Mouse (Mus musculus): ENCODE measurements at regions not wholly inside any gene's neighbourhood (a gene's known extent, or its start where the extent isn't known, plus 50 kb on each side); places are given as distances from the start of the nearest gene placed in this dataset.

- Histone ChIP-seq H3K36me3 (ENCODE audit: control insufficient read depth, insufficient read depth) (no peaks in the 10 kb centered on the region), H3K4me3 (ENCODE audit: insufficient read depth, poor library complexity, severe bottlenecking) (no peak overlapping the region), H3K79me2 (ENCODE audit: control insufficient read depth, insufficient read depth) (no peaks in the 10 kb centered on the region), H3K79me3 (ENCODE audit: low read depth) (no peaks in the 10 kb centered on the region), H3K27me3 (ENCODE audit: control insufficient read depth, insufficient read depth, insufficient read length) (no peaks in the 10 kb centered on the region), H3ac (ENCODE audit: control insufficient read depth, insufficient read length, low read depth) (no peak overlapping the region)
- TF ChIP-seq MYOG (IDR thresholded peaks at IDR 0.05; ENCODE audit: control insufficient read depth, extremely low read depth, insufficient read length) (no peak), FOSL1 (IDR thresholded peaks at IDR 0.05; ENCODE audit: insufficient read depth, low read length, poor library complexity, severe bottlenecking) (no peak)
These were observed 241.9 kb downstream of the Dkk2 start for GRCm38 (mm10) chr3:132326961-132327360.

GRCm38 (mm10) chr3:132343625-132344024, 258.5 kb downstream of the Dkk2 start:
- H3K36me3 ChIP-seq (ENCODE audit: control insufficient read depth, insufficient read depth), result no peaks in the 10 kb centered on the region
- H3ac ChIP-seq (ENCODE audit: control insufficient read depth, insufficient read length, low read depth), result no peak overlapping the region
- TF ChIP-seq USF1 (IDR thresholded peaks at IDR 0.05; ENCODE audit: low read depth), result no peak
- no peak for TF ChIP-seq MYOG (IDR thresholded peaks at IDR 0.05; ENCODE audit: control insufficient read depth, extremely low read depth, insufficient read length)
- no peak for TF ChIP-seq CEBPB (IDR thresholded peaks at IDR 0.05; ENCODE audit: low read depth)
- TF ChIP-seq MAX (IDR thresholded peaks at IDR 0.05), result no peak
- no peak for TF ChIP-seq FOSL1 (IDR thresholded peaks at IDR 0.05; ENCODE audit: insufficient read depth, low read length, poor library complexity, severe bottlenecking)
- no peak for TF ChIP-seq MYOD1 (IDR thresholded peaks at IDR 0.05; ENCODE audit: control insufficient read depth, insufficient read length, low read depth)
- no peak for TF ChIP-seq CTCF (IDR thresholded peaks at IDR 0.05; ENCODE audit: control insufficient read depth, insufficient read depth, insufficient read length)
- H3K4me3 ChIP-seq (ENCODE audit: insufficient read depth, poor library complexity, severe bottlenecking), result no peak overlapping the region
- no peaks in the 10 kb centered on the region for H3K27me3 ChIP-seq (ENCODE audit: control insufficient read depth, insufficient read depth, insufficient read length)
- no peaks in the 10 kb centered on the region for H3K79me2 ChIP-seq (ENCODE audit: control insufficient read depth, insufficient read depth)
- no peaks in the 10 kb centered on the region for H3K79me3 ChIP-seq (ENCODE audit: low read depth)

GRCm38 (mm10) chr3:132345856-132346255, 260.8 kb downstream of the Dkk2 start:
- H3K79me2 ChIP-seq (ENCODE audit: control insufficient read depth, insufficient read depth), result no peaks in the 10 kb centered on the region
- no peaks in the 10 kb centered on the region for H3K27me3 ChIP-seq (ENCODE audit: control insufficient read depth, insufficient read depth, insufficient read length)
- H3ac ChIP-seq (ENCODE audit: control insufficient read depth, insufficient read length, low read depth), result no peak overlapping the region
- TF ChIP-seq FOSL1 (IDR thresholded peaks at IDR 0.05; ENCODE audit: insufficient read depth, low read length, poor library complexity, severe bottlenecking) (no peak), MAX (IDR thresholded peaks at IDR 0.05) (no peak), MYOD1 (IDR thresholded peaks at IDR 0.05; ENCODE audit: control insufficient read depth, insufficient read length, low read depth) (no peak), MYOG (IDR thresholded peaks at IDR 0.05; ENCODE audit: control insufficient read depth, extremely low read depth, insufficient read length) (no peak), CTCF (IDR thresholded peaks at IDR 0.05; ENCODE audit: control insufficient read depth, insufficient read depth, insufficient read length) (no peak), USF1 (IDR thresholded peaks at IDR 0.05; ENCODE audit: low read depth) (no peak), CEBPB (IDR thresholded peaks at IDR 0.05; ENCODE audit: low read depth) (no peak)
- no peaks in the 10 kb centered on the region for H3K36me3 ChIP-seq (ENCODE audit: control insufficient read depth, insufficient read depth)
- H3K4me3 ChIP-seq (ENCODE audit: insufficient read depth, poor library complexity, severe bottlenecking), result no peak overlapping the region
- no peaks in the 10 kb centered on the region for H3K79me3 ChIP-seq (ENCODE audit: low read depth)

GRCm38 (mm10) chr3:132349602-132350001, 264.5 kb downstream of the Dkk2 start:
- Histone ChIP-seq H3K4me3 (ENCODE audit: insufficient read depth, poor library complexity, severe bottlenecking) (no peak overlapping the region), H3K36me3 (ENCODE audit: control insufficient read depth, insufficient read depth) (no peaks in the 10 kb centered on the region), H3K79me2 (ENCODE audit: control insufficient read depth, insufficient read depth) (no peaks in the 10 kb centered on the region), H3K27me3 (ENCODE audit: control insufficient read depth, insufficient read depth, insufficient read length) (no peaks in the 10 kb centered on the region), H3ac (ENCODE audit: control insufficient read depth, insufficient read length, low read depth) (no peak overlapping the region), H3K79me3 (ENCODE audit: low read depth) (no peaks in the 10 kb centered on the region)
- no peak for TF ChIP-seq FOSL1 (IDR thresholded peaks at IDR 0.05; ENCODE audit: insufficient read depth, low read length, poor library complexity, severe bottlenecking)
- no peak for TF ChIP-seq CEBPB (IDR thresholded peaks at IDR 0.05; ENCODE audit: low read depth)
- TF ChIP-seq MAX (IDR thresholded peaks at IDR 0.05), result no peak
- TF ChIP-seq USF1 (IDR thresholded peaks at IDR 0.05; ENCODE audit: low read depth), result no peak
- TF ChIP-seq CTCF (IDR thresholded peaks at IDR 0.05; ENCODE audit: control insufficient read depth, insufficient read depth, insufficient read length), result no peak
- no peak for TF ChIP-seq MYOD1 (IDR thresholded peaks at IDR 0.05; ENCODE audit: control insufficient read depth, insufficient read length, low read depth)
- TF ChIP-seq MYOG (IDR thresholded peaks at IDR 0.05; ENCODE audit: control insufficient read depth, extremely low read depth, insufficient read length), result no peak

GRCm38 (mm10) chr3:132353204-132353603, 268.1 kb downstream of the Dkk2 start:
- Histone ChIP-seq H3K27me3 (ENCODE audit: control insufficient read depth, insufficient read depth, insufficient read length) (no peaks in the 10 kb centered on the region), H3ac (ENCODE audit: control insufficient read depth, insufficient read length, low read depth) (no peak overlapping the region), H3K36me3 (ENCODE audit: control insufficient read depth, insufficient read depth) (no peaks in the 10 kb centered on the region), H3K4me3 (ENCODE audit: insufficient read depth, poor library complexity, severe bottlenecking) (no peak overlapping the region), H3K79me3 (ENCODE audit: low read depth) (no peaks in the 10 kb centered on the region), H3K79me2 (ENCODE audit: control insufficient read depth, insufficient read depth) (no peaks in the 10 kb centered on the region)
- TF ChIP-seq USF1 (IDR thresholded peaks at IDR 0.05; ENCODE audit: low read depth) (no peak), MYOG (IDR thresholded peaks at IDR 0.05; ENCODE audit: control insufficient read depth, extremely low read depth, insufficient read length) (no peak), CEBPB (IDR thresholded peaks at IDR 0.05; ENCODE audit: low read depth) (no peak), FOSL1 (IDR thresholded peaks at IDR 0.05; ENCODE audit: insufficient read depth, low read length, poor library complexity, severe bottlenecking) (no peak), CTCF (IDR thresholded peaks at IDR 0.05; ENCODE audit: control insufficient read depth, insufficient read depth, insufficient read length) (no peak), MAX (IDR thresholded peaks at IDR 0.05) (no peak), MYOD1 (IDR thresholded peaks at IDR 0.05; ENCODE audit: control insufficient read depth, insufficient read length, low read depth) (no peak)

GRCm38 (mm10) chr3:132359596-132359995, 270.0 kb upstream of the Gimd1 start:
- no peaks in the 10 kb centered on the region for H3K36me3 ChIP-seq (ENCODE audit: control insufficient read depth, insufficient read depth)
- H3K27me3 ChIP-seq (ENCODE audit: control insufficient read depth, insufficient read depth, insufficient read length), result no peaks in the 10 kb centered on the region
- TF ChIP-seq CEBPB (IDR thresholded peaks at IDR 0.05; ENCODE audit: low read depth) (no peak), MYOD1 (IDR thresholded peaks at IDR 0.05; ENCODE audit: control insufficient read depth, insufficient read length, low read depth) (no peak), MYOG (IDR thresholded peaks at IDR 0.05; ENCODE audit: control insufficient read depth, extremely low read depth, insufficient read length) (no peak), FOSL1 (IDR thresholded peaks at IDR 0.05; ENCODE audit: insufficient read depth, low read length, poor library complexity, severe bottlenecking) (no peak), CTCF (IDR thresholded peaks at IDR 0.05; ENCODE audit: control insufficient read depth, insufficient read depth, insufficient read length) (no peak), MAX (IDR thresholded peaks at IDR 0.05) (no peak), USF1 (IDR thresholded peaks at IDR 0.05; ENCODE audit: low read depth) (no peak)
- H3ac ChIP-seq (ENCODE audit: control insufficient read depth, insufficient read length, low read depth), result no peak overlapping the region
- H3K4me3 ChIP-seq (ENCODE audit: insufficient read depth, poor library complexity, severe bottlenecking), result no peak overlapping the region
- no peaks in the 10 kb centered on the region for H3K79me2 ChIP-seq (ENCODE audit: control insufficient read depth, insufficient read depth)
- no peaks in the 10 kb centered on the region for H3K79me3 ChIP-seq (ENCODE audit: low read depth)

All from C2C12 (cell line).